Mouse (Mus musculus): ENCODE results near the gene Capn11. TPM values are rescaled to one million over a fixed set of nuclear protein-coding genes. Genes with fewer than 3 reads are reported as not detected.

The Capn11 gene
- polyA plus RNA-seq, 1 experiment from 2014 or later, result 0.81 TPM

DNA sequence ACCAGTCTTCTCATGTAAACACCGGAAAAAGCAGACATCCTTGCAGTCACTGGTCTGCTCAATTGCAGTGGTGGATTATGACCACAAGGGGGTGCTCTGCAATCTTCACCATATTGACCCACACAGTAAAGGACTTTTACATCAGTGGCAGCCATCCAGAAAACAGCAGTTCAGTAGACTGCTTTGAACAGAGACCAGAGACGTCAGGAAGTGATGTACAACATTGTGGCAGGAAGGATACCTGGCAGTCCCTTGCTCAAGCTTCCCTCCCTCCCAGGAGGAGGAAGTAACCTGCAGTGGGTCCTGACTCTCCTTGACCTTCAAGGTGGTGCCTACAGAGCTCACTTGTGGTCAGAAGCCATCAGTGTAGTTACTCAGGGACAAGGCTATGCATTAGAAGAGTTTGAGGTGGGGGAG, 77.5 kb downstream of the Capn11 start:
- DNase-seq (ENCODE audit: low spot score), result peak; percentile 78
- Histone ChIP-seq H3K4me1 (peaks cover 40% of the 10 kb centered on the region), H3K4me3 (no peak overlapping the region), H3K36me3 (replicated peaks) (peaks cover 5% of the 10 kb centered on the region), H3K27me3 (replicated peaks; ENCODE audit: low read depth, poor library complexity, severe bottlenecking) (no peaks in the 10 kb centered on the region), H3K9me3 (peaks cover 3% of the 10 kb centered on the region; the same call in 1 of the 2 replicates), H3K27ac (replicated peaks) (no peak overlapping the region; the same call in 1 of the 2 replicates)
- 14% methylated on average over 2 of the region's 2 CpGs for WGBS

DNA sequence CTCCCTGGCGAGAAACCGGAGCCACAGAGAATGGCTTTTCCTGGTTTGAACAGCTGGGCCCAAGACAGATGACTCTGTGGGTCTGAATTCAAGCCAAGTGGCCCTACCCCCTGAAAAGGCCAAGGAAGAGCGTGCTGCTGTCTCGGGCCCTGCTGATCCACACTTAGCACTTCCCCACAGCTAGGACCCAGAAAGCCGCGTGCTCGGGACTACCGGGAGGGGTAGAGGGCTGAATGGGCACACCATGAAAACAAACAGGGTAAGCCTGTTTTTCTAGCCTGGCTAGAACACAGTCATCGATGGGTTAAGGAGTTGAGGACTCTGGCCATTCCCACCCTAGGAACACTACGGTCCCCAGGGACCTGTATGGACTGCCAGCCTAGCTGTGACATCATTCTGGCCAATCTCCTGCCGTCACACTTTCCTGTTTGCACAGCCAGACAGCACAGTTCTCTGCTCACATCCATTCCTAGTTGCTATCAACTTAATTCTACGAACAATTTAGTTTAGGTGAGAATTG, 78.1 kb downstream of the Capn11 start:
- peak; percentile 29 for DNase-seq (ENCODE audit: low spot score)
- Histone ChIP-seq H3K9me3 (no peaks in the 10 kb centered on the region), H3K4me1 (peaks cover 35% of the 10 kb centered on the region), H3K4me3 (no peak overlapping the region), H3K27ac (replicated peaks) (no peak overlapping the region), H3K27me3 (replicated peaks; ENCODE audit: low read depth, poor library complexity, severe bottlenecking) (no peaks in the 10 kb centered on the region), H3K36me3 (replicated peaks) (no peaks in the 10 kb centered on the region)
- 41% methylated on average over 12 of the region's 12 CpGs for WGBS

Other genes with a start within 250 kb of the Capn11 start
- 66.7 and 68.9 TPM in 2 replicates for gene Cdc5l, start 225.6 kb downstream of the Capn11 start, polyA plus RNA-seq (2016; fragmentation: Nextera tagmentation; extraction: Ambion mirVana)
- 0.39 and 0.55 TPM in 2 replicates for gene Spats1, start 183.9 kb downstream of the Capn11 start, polyA plus RNA-seq (2016; fragmentation: Nextera tagmentation; extraction: Ambion mirVana)
- gene Aars2, start 152.5 kb downstream of the Capn11 start, polyA plus RNA-seq (2016; fragmentation: Nextera tagmentation; extraction: Ambion mirVana), result 33.7 and 36.0 TPM in 2 replicates
- gene Tcte1, start 135.9 kb downstream of the Capn11 start, polyA plus RNA-seq (2016; fragmentation: Nextera tagmentation; extraction: Ambion mirVana), result 1.1 TPM in 2 replicates
- gene Tmem151b, start 109.6 kb downstream of the Capn11 start, polyA plus RNA-seq (2016; fragmentation: Nextera tagmentation; extraction: Ambion mirVana), result 5.8 and 8.3 TPM in 2 replicates
- 6.6 and 7.1 TPM in 2 replicates for gene Nfkbie, start 103.6 kb downstream of the Capn11 start, polyA plus RNA-seq (2016; fragmentation: Nextera tagmentation; extraction: Ambion mirVana)
- gene Slc35b2, start 95.5 kb downstream of the Capn11 start, polyA plus RNA-seq (2016; fragmentation: Nextera tagmentation; extraction: Ambion mirVana), result 95.8 and 101 TPM in 2 replicates
- 2,187 and 2,215 TPM in 2 replicates for gene Hsp90ab1, start 86.1 kb downstream of the Capn11 start, polyA plus RNA-seq (2016; fragmentation: Nextera tagmentation; extraction: Ambion mirVana)
- gene Slc29a1, start 59.7 kb downstream of the Capn11 start, polyA plus RNA-seq (2016; fragmentation: Nextera tagmentation; extraction: Ambion mirVana), result 53.4 and 58.1 TPM in 2 replicates
- 0.39 TPM in 2 replicates for gene Mymx, start 57.2 kb downstream of the Capn11 start, polyA plus RNA-seq (2016; fragmentation: Nextera tagmentation; extraction: Ambion mirVana)
- 156 and 170 TPM in 2 replicates for gene Mrpl14, start 27.0 kb upstream of the Capn11 start, polyA plus RNA-seq (2016; fragmentation: Nextera tagmentation; extraction: Ambion mirVana)
- gene Tmem63b, start 27.6 kb upstream of the Capn11 start, polyA plus RNA-seq (2016; fragmentation: Nextera tagmentation; extraction: Ambion mirVana), result 41.6 and 51.6 TPM in 2 replicates
- not detected in 2 replicates for gene 1600014C23Rik, start 74.5 kb upstream of the Capn11 start, polyA plus RNA-seq (2016; fragmentation: Nextera tagmentation; extraction: Ambion mirVana)

All from embryonic facial prominence, embryonic 10.5 days (tissue).